Mouse (Mus musculus) kidney, embryonic 14.5 days (tissue): ENCODE measurements at regions not wholly inside any gene's neighbourhood (a gene's known extent, or its start where the extent isn't known, plus 50 kb on each side); places are given as distances from the start of the nearest gene placed in this dataset.
A peak's percentile ranks its signal among the peaks of the same experiment; 100 is the strongest.

Source experiments
- ATAC-seq: fragments of 200-750 bp; cut with Nextera tagmentation; 2 replicates; pipeline ENCODE4 v1.8.0; 2017; ENCODE audit warnings: moderate number of reproducible peaks, mild to moderate bottlenecking, moderate TSS enrichment, moderate library complexity; ENCODE audit not compliant: low FRiP score, low TSS enrichment
- H3K27ac ChIP-seq: fragments of 300-500 bp; sonication (generic); 2 replicates; pipeline ENCODE4 v1.5.1; 2014; ENCODE audit warnings: low read depth, mild to moderate bottlenecking, low read length, moderate library complexity, mixed read lengths
- H3K27me3 ChIP-seq: fragments of 300-500 bp; sonication (generic); 2 replicates; pipeline ENCODE4 v1.6.1; 2014; ENCODE audit warnings: mild to moderate bottlenecking, low read length; ENCODE audit not compliant: control insufficient read depth, insufficient read depth
- H3K36me3 ChIP-seq: fragments of 300-500 bp; sonication (generic); 2 replicates; pipeline ENCODE4 v1.6.1; 2014; ENCODE audit warnings: low read length, mixed read lengths; ENCODE audit not compliant: control insufficient read depth, insufficient read depth
- H3K4me1 ChIP-seq: fragments of 300-500 bp; sonication (generic); 2 replicates; pipeline ENCODE4 v1.6.1; 2014; ENCODE audit warnings: low read length, mixed read lengths; ENCODE audit not compliant: control insufficient read depth, insufficient read depth
- H3K4me2 ChIP-seq: fragments of 300-500 bp; sonication (generic); replicated peaks from 2 replicates; pipeline ENCODE4 v1.6.1; 2014; ENCODE audit warnings: low read depth, mild to moderate bottlenecking, low read length
- H3K4me3 ChIP-seq: fragments of 300-500 bp; sonication (generic); 2 replicates; pipeline ENCODE4 v1.5.1; 2014; ENCODE audit warnings: mild to moderate bottlenecking, low read length
- H3K9ac ChIP-seq: fragments of 300-500 bp; sonication (generic); 2 replicates; pipeline ENCODE4 v1.6.1; 2014; ENCODE audit warnings: low read depth, mild to moderate bottlenecking, low read length, moderate library complexity
- H3K9me3 ChIP-seq: fragments of 300-500 bp; sonication (generic); 2 replicates; pipeline ENCODE4 v1.6.1; 2016; ENCODE audit warnings: low read length; ENCODE audit not compliant: control insufficient read depth
- WGBS: fragments of 180-500 bp; shearing (Covaris S2); extraction: QIAGEN DNeasy Blood & Tissue Kit; methylation state at CpG from one replicate; pipeline ENCODE4 v1.1.7; 2014; 5-methylcytosine and 5-hydroxymethylcytosine counted together

GRCm38 (mm10) chr15:24990082-24990786 is 423.3 kb downstream of the Basp1 start:
- Histone ChIP-seq H3K4me2 (no peak overlapping the region), H3K27ac (no peak overlapping the region), H3K9ac (no peak overlapping the region), H3K9me3 (no peaks in the 10 kb centered on the region), H3K36me3 (no peaks in the 10 kb centered on the region), H3K27me3 (no peaks in the 10 kb centered on the region), H3K4me3 (no peak overlapping the region), H3K4me1 (no peaks in the 10 kb centered on the region)
- WGBS: 59% methylated on average over 5 of the region's 5 CpGs
- ATAC-seq: no peak

DNA sequence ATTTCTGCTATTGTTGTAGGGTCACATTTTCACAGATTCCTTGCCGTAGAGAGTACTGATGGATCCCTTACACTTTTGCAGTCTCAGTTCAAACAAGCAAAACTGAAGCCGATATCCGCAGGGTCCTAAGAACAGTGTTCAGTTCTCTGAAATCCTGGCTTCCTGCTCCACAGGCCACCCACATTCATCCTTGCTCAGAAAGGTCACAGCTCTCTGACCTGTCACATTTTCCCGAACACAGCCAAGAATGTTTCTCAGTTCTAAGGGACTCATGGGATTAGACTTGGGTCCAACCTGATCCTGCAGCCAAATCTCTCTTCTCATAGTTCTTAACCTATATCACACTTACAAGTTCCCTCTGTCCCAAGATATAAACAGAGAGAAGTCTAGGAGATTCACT is 432.7 kb downstream of the Basp1 start:
- 21% methylated on average over 4 of the region's 4 CpGs for WGBS
- no peak for ATAC-seq
- no peak overlapping the region for H3K9ac ChIP-seq
- H3K4me1 ChIP-seq: no peaks in the 10 kb centered on the region
- H3K36me3 ChIP-seq: no peaks in the 10 kb centered on the region
- H3K27ac ChIP-seq: no peak overlapping the region
- H3K4me2 ChIP-seq: no peak overlapping the region
- no peaks in the 10 kb centered on the region for H3K9me3 ChIP-seq
- H3K27me3 ChIP-seq: no peaks in the 10 kb centered on the region
- H3K4me3 ChIP-seq: no peak overlapping the region

GRCm38 (mm10) chr15:24972020-24972419 is 441.5 kb downstream of the Basp1 start:
- peaks cover 4% of the 10 kb centered on the region; the same call in 1 of the 2 replicates for H3K4me1 ChIP-seq
- peak; percentile 57; the same call in 1 of the 2 replicates for ATAC-seq
- WGBS: 4% methylated on average over 5 of the region's 5 CpGs
- no peak overlapping the region for H3K9ac ChIP-seq
- no peaks in the 10 kb centered on the region for H3K36me3 ChIP-seq
- no peak overlapping the region for H3K27ac ChIP-seq
- no peaks in the 10 kb centered on the region for H3K9me3 ChIP-seq
- no peaks in the 10 kb centered on the region for H3K27me3 ChIP-seq
- H3K4me3 ChIP-seq: no peak overlapping the region
- no peak overlapping the region for H3K4me2 ChIP-seq

GRCm38 (mm10) chr15:24969391-24969812 is 444.2 kb downstream of the Basp1 start:
- Histone ChIP-seq H3K9ac (no peak overlapping the region), H3K9me3 (no peaks in the 10 kb centered on the region), H3K4me2 (no peak overlapping the region), H3K27ac (no peak overlapping the region), H3K4me3 (no peak overlapping the region), H3K27me3 (no peaks in the 10 kb centered on the region), H3K36me3 (no peaks in the 10 kb centered on the region), H3K4me1 (peaks cover 4% of the 10 kb centered on the region; the same call in 1 of the 2 replicates)
- 25% methylated on average over 2 of the region's 2 CpGs for WGBS
- peak; percentile 69; the same call in 1 of the 2 replicates for ATAC-seq

DNA sequence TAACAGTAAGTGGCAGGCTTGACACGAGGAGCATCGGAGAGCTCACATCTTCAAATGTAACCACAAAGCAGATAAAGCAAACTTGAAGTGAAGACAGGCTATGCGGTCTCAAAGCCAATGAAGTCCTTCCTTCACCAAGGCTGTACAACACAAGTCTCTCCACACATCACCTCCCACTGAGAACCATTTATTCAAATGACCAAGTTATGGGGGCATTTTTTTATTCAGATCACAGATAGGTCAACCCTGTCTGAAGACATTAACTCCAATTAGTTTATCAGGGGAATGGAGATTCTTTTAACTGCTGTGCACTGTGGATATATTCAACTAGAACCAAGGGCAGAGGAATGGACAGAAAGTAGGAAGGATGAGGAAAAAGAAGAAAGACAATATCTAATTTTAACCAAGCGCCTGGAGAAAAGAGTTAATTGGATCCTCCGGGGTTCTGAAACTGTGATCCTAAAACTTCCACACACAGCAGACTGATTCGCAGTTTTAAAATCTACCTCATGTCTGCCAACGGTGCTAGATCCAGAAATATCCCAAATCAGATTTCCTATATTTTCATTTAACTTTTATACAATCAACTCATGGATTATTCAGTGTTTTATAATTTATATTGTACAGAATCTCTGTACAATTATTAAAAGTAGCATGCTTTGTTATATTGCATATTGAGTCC is 444.8 kb downstream of the Basp1 start:
- WGBS: 95% methylated on average over 7 of the region's 7 CpGs
- no peak overlapping the region for H3K4me3 ChIP-seq
- no peak for ATAC-seq
- H3K4me2 ChIP-seq: no peak overlapping the region
- H3K9me3 ChIP-seq: no peaks in the 10 kb centered on the region
- peaks cover 4% of the 10 kb centered on the region; the same call in 1 of the 2 replicates for H3K4me1 ChIP-seq
- no peaks in the 10 kb centered on the region for H3K36me3 ChIP-seq
- H3K9ac ChIP-seq: no peak overlapping the region
- H3K27ac ChIP-seq: no peak overlapping the region
- no peaks in the 10 kb centered on the region for H3K27me3 ChIP-seq

DNA sequence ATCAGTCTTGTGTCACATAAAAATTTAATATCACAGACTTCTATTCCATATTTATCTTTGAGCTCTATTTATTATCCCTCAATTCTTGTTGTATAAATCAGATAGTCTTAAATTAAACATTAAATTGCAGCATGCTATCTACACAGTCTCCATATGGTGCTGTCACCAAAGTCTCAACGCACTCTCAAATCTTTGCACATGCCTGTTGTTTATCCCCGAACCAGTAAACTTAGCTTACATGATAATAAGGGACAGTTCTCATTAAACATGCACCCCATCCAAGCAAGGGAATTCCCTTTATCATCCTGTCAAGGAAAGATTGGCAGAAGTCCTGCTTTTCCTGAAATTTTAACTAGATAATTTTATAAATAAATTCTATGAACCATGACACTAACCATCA is 483.8 kb downstream of the Basp1 start:
- Histone ChIP-seq H3K9ac (no peak overlapping the region), H3K36me3 (no peaks in the 10 kb centered on the region), H3K4me2 (no peak overlapping the region), H3K9me3 (no peaks in the 10 kb centered on the region), H3K4me3 (no peak overlapping the region), H3K27ac (no peak overlapping the region), H3K4me1 (no peaks in the 10 kb centered on the region), H3K27me3 (no peaks in the 10 kb centered on the region)
- no peak for ATAC-seq
- 86% methylated on average over 2 of the region's 2 CpGs for WGBS

DNA sequence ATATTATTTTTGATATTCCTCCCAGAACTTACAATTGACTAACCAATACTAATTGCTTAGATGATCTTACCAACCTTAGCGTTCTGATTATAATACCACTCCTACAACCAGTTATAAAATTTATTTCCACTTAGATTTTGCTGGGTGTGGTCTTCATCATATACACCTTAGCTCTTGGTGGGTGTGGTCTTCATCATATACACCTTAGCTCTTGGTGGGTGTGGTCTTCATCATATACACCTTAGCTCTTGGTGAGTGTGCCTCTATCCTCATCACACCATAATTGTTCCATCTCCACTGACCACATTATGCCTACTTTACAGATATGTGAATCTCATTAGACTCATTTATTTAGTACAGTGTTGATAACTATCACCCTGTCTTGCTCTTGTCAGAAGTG is 501.7 kb downstream of the Basp1 start:
- Histone ChIP-seq H3K9me3 (no peaks in the 10 kb centered on the region), H3K4me1 (no peaks in the 10 kb centered on the region), H3K4me3 (no peak overlapping the region), H3K4me2 (no peak overlapping the region), H3K9ac (no peak overlapping the region), H3K27ac (no peak overlapping the region), H3K27me3 (no peaks in the 10 kb centered on the region), H3K36me3 (no peaks in the 10 kb centered on the region)
- no peak for ATAC-seq
- WGBS: 71% methylated on average over 1 of the region's 1 CpGs

GRCm38 (mm10) chr15:24911466-24911865 is 502.1 kb downstream of the Basp1 start:
- Histone ChIP-seq H3K9ac (no peak overlapping the region), H3K4me2 (no peak overlapping the region), H3K9me3 (no peaks in the 10 kb centered on the region), H3K36me3 (no peaks in the 10 kb centered on the region), H3K27ac (no peak overlapping the region), H3K4me3 (no peak overlapping the region), H3K4me1 (no peaks in the 10 kb centered on the region), H3K27me3 (no peaks in the 10 kb centered on the region)
- no peak for ATAC-seq
- WGBS: 87% methylated on average over 1 of the region's 1 CpGs

GRCm38 (mm10) chr15:24906957-24907356 is 506.6 kb downstream of the Basp1 start:
- WGBS: 29% methylated on average over 4 of the region's 4 CpGs
- no peaks in the 10 kb centered on the region for H3K4me1 ChIP-seq
- no peak for ATAC-seq
- no peaks in the 10 kb centered on the region for H3K27me3 ChIP-seq
- no peak overlapping the region for H3K27ac ChIP-seq
- no peak overlapping the region for H3K4me3 ChIP-seq
- no peaks in the 10 kb centered on the region for H3K36me3 ChIP-seq
- no peak overlapping the region for H3K9ac ChIP-seq
- H3K9me3 ChIP-seq: no peaks in the 10 kb centered on the region
- no peak overlapping the region for H3K4me2 ChIP-seq
